Mouse (Mus musculus) testis, postnatal 14 days (tissue): ENCODE results near the gene Cryge.

ENCODE experiments used
- DNase-seq: peaks from one replicate; pipeline ENCODE4 v3.0.0; 2021; ENCODE audit warnings: low spot score

The Cryge gene

DNA sequence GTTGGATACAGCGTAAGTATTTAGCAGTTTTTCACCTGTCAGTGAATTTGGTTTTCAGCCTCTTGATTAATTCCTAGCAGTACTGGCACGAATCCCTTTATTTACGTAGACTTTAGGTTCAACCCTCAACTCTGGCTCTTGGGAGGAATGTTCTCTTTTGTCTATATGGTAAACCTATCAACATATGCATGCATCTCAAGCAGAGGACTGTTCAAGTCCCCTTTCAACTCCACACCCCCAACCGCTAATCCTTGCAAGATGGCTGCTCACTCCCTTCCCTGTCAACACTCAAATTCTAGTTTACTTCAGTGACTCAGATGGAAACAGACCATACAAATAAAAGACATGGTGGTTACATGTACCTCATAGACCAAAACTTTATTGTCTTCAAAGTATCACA is 38.2 kb downstream of the Cryge start:
- DNase-seq = no peak

- DNase-seq = peak; percentile 54
Observed at GRCm38 (mm10) chr1:65010153-65010552, 40.8 kb downstream of the Cryge start.

DNA sequence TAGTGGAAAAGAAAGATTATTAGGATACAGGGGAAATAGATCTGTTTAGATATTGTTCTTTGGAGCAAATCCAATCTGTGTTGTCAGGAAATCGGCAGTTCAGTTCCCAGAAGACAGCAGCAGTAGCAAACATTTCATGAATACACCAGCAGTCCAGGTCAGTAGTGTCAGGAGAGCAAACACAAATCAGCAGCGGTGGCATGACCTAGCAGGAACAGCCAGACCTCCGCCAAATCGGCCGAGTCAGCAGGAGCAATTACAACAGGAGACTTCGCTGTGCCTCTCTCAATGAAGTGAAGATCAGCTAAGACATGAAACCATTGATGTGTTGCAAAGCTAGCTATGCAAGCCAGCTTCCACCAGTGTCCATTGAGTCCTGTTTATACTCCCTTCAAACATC is 45.4 kb downstream of the Cryge start:
- DNase-seq = no peak

- no peak for DNase-seq
Observed at GRCm38 (mm10) chr1:65004526-65004925, 46.4 kb downstream of the Cryge start.
